Mouse (Mus musculus) CH12.LX (cell line): ENCODE measurements around the gene Atxn7l1. TPM values are rescaled to one million over a fixed set of nuclear protein-coding genes. Genes with fewer than 3 reads are reported as not detected.

Experiments
- DNase-seq: peaks from one replicate; pipeline ENCODE4 v3.0.0-alpha.2; 2013; ENCODE audit errors: extremely low read depth
- H3K27ac ChIP-seq: 2 replicates; pipeline ENCODE4 v1.5.1; 2012; ENCODE audit warnings: low read depth, mild to moderate bottlenecking, control low read depth, moderate library complexity; ENCODE audit not compliant: insufficient read depth
- H3K27me3 ChIP-seq: replicated peaks from 2 replicates; pipeline ENCODE3; 2012; ENCODE audit warnings: inconsistent platforms
- H3K36me3 ChIP-seq, 2 experiments: replicated peaks in 1 of 2; 2 replicates each; pipeline versions ENCODE3 to v1.6.1; 2012; ENCODE audit warnings: inconsistent platforms in 1 of 2, low read length in 1 of 2, mild to moderate bottlenecking in 1 of 2, mixed read lengths in 1 of 2, moderate library complexity in 1 of 2; ENCODE audit not compliant: control insufficient read depth in 1 of 2, insufficient read depth in 1 of 2
- H3K4me1 ChIP-seq, 2 experiments: 2 replicates each; pipeline ENCODE4 v1.6.1; 2012; ENCODE audit warnings: inconsistent platforms in 1 of 2, moderate library complexity in 1 of 2; ENCODE audit not compliant: insufficient read depth in 2 of 2, control insufficient read depth in 1 of 2
- H3K4me2 ChIP-seq: 2 replicates; pipeline ENCODE4 v1.6.1; 2012; ENCODE audit warnings: low read depth, mild to moderate bottlenecking, control low read depth; ENCODE audit not compliant: poor library complexity, insufficient read depth, severe bottlenecking
- H3K4me3 ChIP-seq, 3 experiments: fragments of 150-350 bp in 1 of 3; sonication (generic) in 1 of 3; replicated peaks in 1 of 3; 2 replicates each; pipeline versions ENCODE3 to v1.5.1; 2011 to 2012; ENCODE audit warnings: low read depth in 2 of 3, low read length in 2 of 3, mild to moderate bottlenecking in 2 of 3, moderate library complexity in 2 of 3, control low read depth in 1 of 3, improper control_type of control experiment in 1 of 3, inconsistent platforms in 1 of 3, mixed read lengths in 1 of 3; ENCODE audit not compliant: poor library complexity in 1 of 3
- H3K79me2 ChIP-seq: replicated peaks from 2 replicates; pipeline ENCODE4 v1.6.1; 2012; ENCODE audit warnings: mild to moderate bottlenecking, moderate library complexity; ENCODE audit not compliant: control insufficient read depth, poor library complexity, insufficient read depth, severe bottlenecking; ENCODE audit errors: extremely low read depth
- H3K9ac ChIP-seq: 2 replicates; pipeline ENCODE4 v1.6.1; 2012; ENCODE audit warnings: low read depth, mild to moderate bottlenecking, control low read depth, moderate library complexity; ENCODE audit not compliant: insufficient read depth
- H3K9me3 ChIP-seq: replicated peaks from 2 replicates; pipeline ENCODE3; 2012; ENCODE audit warnings: low read length, inconsistent platforms, mixed read lengths
- BHLHE40 ChIP-seq: IDR thresholded peaks from 2 replicates; pipeline ENCODE4 v1.6.1; 2011; ENCODE audit warnings: mild to moderate bottlenecking, low read depth, low read length, improper control_type of control experiment
- E2F4 ChIP-seq: IDR thresholded peaks from 2 replicates; pipeline ENCODE4 v1.6.1; 2011; ENCODE audit warnings: low read depth, low read length, improper control_type of control experiment; ENCODE audit not compliant: insufficient replicate concordance
- ELF1 ChIP-seq: IDR thresholded peaks from 2 replicates; pipeline ENCODE4 v1.6.1; 2014; ENCODE audit warnings: low read depth, mild to moderate bottlenecking, inconsistent platforms, low read length, improper control_type of control experiment
- JUND ChIP-seq: conservative IDR thresholded peaks from 2 replicates; pipeline ENCODE4 v1.6.1; 2011; ENCODE audit warnings: low read depth, low read length, improper control_type of control experiment
- KAT2A ChIP-seq: IDR thresholded peaks from 2 replicates; pipeline ENCODE4 v1.6.1; 2012; ENCODE audit warnings: low read length, improper control_type of control experiment, inconsistent platforms; ENCODE audit not compliant: insufficient replicate concordance
- MEF2A ChIP-seq: IDR thresholded peaks from 2 replicates; pipeline ENCODE4 v1.6.1; 2014; ENCODE audit warnings: low read depth, mild to moderate bottlenecking, inconsistent platforms, low read length, improper control_type of control experiment, borderline replicate concordance
- MYC ChIP-seq: IDR thresholded peaks from 2 replicates; pipeline ENCODE4 v1.6.1; 2011; ENCODE audit warnings: low read depth, mild to moderate bottlenecking, improper control_type of control experiment, low read length
- NRF1 ChIP-seq: IDR thresholded peaks from 2 replicates; pipeline ENCODE4 v1.6.1; 2014; ENCODE audit warnings: low read depth, mild to moderate bottlenecking, inconsistent platforms, low read length, improper control_type of control experiment, moderate library complexity
- POLR2AphosphoS2 ChIP-seq: IDR thresholded peaks from 2 replicates; pipeline ENCODE4 v1.6.1; 2011; ENCODE audit warnings: low read depth, low read length, improper control_type of control experiment
- RAD21 ChIP-seq: IDR thresholded peaks from 2 replicates; pipeline ENCODE4 v1.6.1; 2011; ENCODE audit warnings: low read depth, mild to moderate bottlenecking, low read length, improper control_type of control experiment, moderate library complexity
- SMC3 ChIP-seq: IDR thresholded peaks from 2 replicates; pipeline ENCODE4 v1.6.1; 2011; ENCODE audit warnings: low read depth, low read length, improper control_type of control experiment
- TBP ChIP-seq: conservative IDR thresholded peaks from 2 replicates; pipeline ENCODE4 v1.6.1; 2011; ENCODE audit warnings: low read depth, low read length, improper control_type of control experiment
- TCF12 ChIP-seq: IDR thresholded peaks from 2 replicates; pipeline ENCODE4 v1.6.1; 2014; ENCODE audit warnings: low read depth, mild to moderate bottlenecking, inconsistent platforms, low read length, improper control_type of control experiment
- USF2 ChIP-seq: conservative IDR thresholded peaks from 2 replicates; pipeline ENCODE4 v1.6.1; 2011; ENCODE audit warnings: low read depth, low read length, improper control_type of control experiment
- ZC3H11A ChIP-seq: IDR thresholded peaks from 2 replicates; pipeline ENCODE4 v1.6.1; 2012; ENCODE audit warnings: low read depth, mild to moderate bottlenecking, inconsistent platforms, low read length, improper control_type of control experiment
- ZKSCAN1 ChIP-seq: IDR thresholded peaks from 2 replicates; pipeline ENCODE4 v1.6.1; 2012; ENCODE audit warnings: low read depth, inconsistent platforms, low read length, improper control_type of control experiment, borderline replicate concordance
- dilution Hi-C: fragments of 300-500 bp; cut with MboI; formaldehyde crosslinking; loops from 2 replicates; pipeline ENCODE4 v1.14.3; 2020; ENCODE audit warnings: low sequenced_read_pairs; ENCODE audit not compliant: extremely low pct_unique_long_range_greater_than_20kb, extremely low pct_ligation_motif_present
- in situ Hi-C: fragments of 300-500 bp; cut with MboI; formaldehyde crosslinking; loops from 3 replicates; pipeline ENCODE4 v1.14.3; 2019; ENCODE audit warnings: low sequenced_read_pairs, low pct_ligation_motif_present, low pct_unique_long_range_greater_than_20kb, mixed read lengths
- polyA plus RNA-seq: library from polyadenylated mRNA; unstranded; fragments of >175 nt; gene quantifications from 2 replicates; pipeline ENCODE4 v1.2.1, GENCODE M21; 2012; ENCODE audit warnings: low read depth; ENCODE audit not compliant: insufficient read length
- total RNA-seq, 2 experiments: library from RNA; depleted of rRNA; stranded (reverse); fragments of 300-350 nt in 1 of 2; fragments of >200 nt in 1 of 2; gene quantifications; 2 replicates each; pipeline ENCODE4 v1.2.3; 2012 to 2014

The Atxn7l1 gene
- total and polyA plus RNA-seq, 3 experiments: 8.6 to 55.7 (median 9.0) TPM

- H3K4me3 ChIP-seq: no peak overlapping the region
- H3K27ac ChIP-seq: no peak overlapping the region
- no peak overlapping the region for H3K9ac ChIP-seq
- no peaks in the 10 kb centered on the region for H3K27me3 ChIP-seq
- no peak for DNase-seq
- peaks cover 0 to 3% of the 10 kb centered on the region in 2 experiments; a peak in 1 of 4 replicates for H3K4me1 ChIP-seq
- H3K4me2 ChIP-seq: no peak overlapping the region
- no peaks in the 10 kb centered on the region for H3K79me2 ChIP-seq
- in situ Hi-C loops: loop anchor here (5.0 to 25.0 kb wide), 2 partner anchors 51 to 301 kb away; no protein-coding TSS in a partner anchor
- H3K9me3 ChIP-seq: no peaks in the 10 kb centered on the region
- peaks cover 50 to 95% of the 10 kb centered on the region in 2 experiments for H3K36me3 ChIP-seq
- dilution Hi-C loops: no loop called here
- TF ChIP-seq BHLHE40: no peak
- TF ChIP-seq TBP: no peak
- TF ChIP-seq NRF1: no peak
- TF ChIP-seq ZC3H11A: no peak
- no peak for TF ChIP-seq POLR2AphosphoS2
- TF ChIP-seq JUND: no peak
- TF ChIP-seq E2F4: no peak
- no peak for TF ChIP-seq TCF12
Observed at GRCm38 (mm10) chr12:33338170-33338569, 190.7 kb downstream of the Atxn7l1 start.

DNA sequence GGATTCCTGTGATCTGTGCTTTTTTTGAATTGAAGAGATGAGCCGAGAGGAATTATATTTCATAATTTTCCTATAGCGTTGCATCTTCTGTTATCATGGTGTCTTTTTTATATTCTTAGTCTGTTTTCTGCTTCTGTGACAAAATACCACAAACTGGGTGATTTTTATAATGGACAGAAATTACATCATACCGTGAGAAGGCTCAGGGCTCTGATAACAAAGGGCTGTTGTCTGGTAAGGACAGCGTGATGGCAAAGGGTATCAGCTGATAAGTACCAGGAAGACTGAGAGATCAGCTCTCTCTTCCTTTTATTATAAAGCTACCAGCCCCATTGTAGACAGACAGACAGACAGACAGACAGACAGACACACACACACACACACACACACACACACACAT lies 192.3 kb downstream of the Atxn7l1 start:
- dilution Hi-C loops: no loop called here
- H3K9ac ChIP-seq: no peak overlapping the region
- H3K79me2 ChIP-seq: no peaks in the 10 kb centered on the region
- H3K36me3 ChIP-seq: peaks cover 58 to 94% of the 10 kb centered on the region in 2 experiments
- TF ChIP-seq RAD21: no peak
- TF ChIP-seq ZC3H11A: no peak
- no peak for TF ChIP-seq ELF1
- TF ChIP-seq TCF12: no peak
- no peak for TF ChIP-seq MYC
- TF ChIP-seq SMC3: no peak
- no peak for TF ChIP-seq USF2
- TF ChIP-seq NRF1: no peak
- TF ChIP-seq MEF2A: no peak
- no peak for TF ChIP-seq ZKSCAN1
- no peak for TF ChIP-seq E2F4
- no peak for TF ChIP-seq KAT2A
- H3K4me3 ChIP-seq: no peak overlapping the region
- H3K4me1 ChIP-seq: no peaks in the 10 kb centered on the region
- no peak overlapping the region for H3K27ac ChIP-seq
- in situ Hi-C loops: loop anchor here (5.0 to 25.0 kb wide), 2 partner anchors 53 to 303 kb away; no protein-coding TSS in a partner anchor
- no peak overlapping the region for H3K4me2 ChIP-seq
- H3K27me3 ChIP-seq: no peaks in the 10 kb centered on the region
- no peak for DNase-seq
- no peaks in the 10 kb centered on the region for H3K9me3 ChIP-seq
